Mouse (Mus musculus) C2C12 (cell line): ENCODE measurements around the gene Sh3gl3.

Source experiments
- CTCF ChIP-seq: IDR thresholded peaks from one replicate; pipeline ENCODE4 v1.5.1; 2011; ENCODE audit not compliant: control insufficient read depth, insufficient read depth, insufficient read length
- FOSL1 ChIP-seq: IDR thresholded peaks from one replicate; pipeline ENCODE4 v1.8.0; 2011; ENCODE audit warnings: mild to moderate bottlenecking, low read length; ENCODE audit not compliant: poor library complexity, insufficient read depth, severe bottlenecking
- MYOD1 ChIP-seq: IDR thresholded peaks from one replicate; pipeline ENCODE4 v1.6.1; 2011; ENCODE audit warnings: low read depth; ENCODE audit not compliant: control insufficient read depth, insufficient read length

- TF ChIP-seq MYOD1 = no peak
- TF ChIP-seq CTCF = no peak
- TF ChIP-seq FOSL1 = no peak
These were observed 164.5 kb downstream of the Sh3gl3 start for GRCm38 (mm10) chr7:82338121-82338520.
